ENCODE assay signal across 7 mouse cellular contexts in genomic region chr12:28635535-28636476, GRCm38 (mm10). TPM values are rescaled to one million over a fixed set of nuclear protein-coding genes. Genes with fewer than 3 reads are reported as not detected.
DNase-seq lines count a peak whose midpoint lies in the region; ATAC-seq and TF ChIP-seq lines count a peak whose summit lies in the region.

TSS of gene Rps7 (minus strand) at chr12:28635953.

- peak within 1 kb of the TSS; percentile 98 for H3K9ac ChIP-seq in intestine, postnatal 0 days (ENCODE audit: low read depth, low read length)
- H3K9ac ChIP-seq in midbrain, embryonic 12.5 days (replicated peaks), result peak within 1 kb of the TSS; percentile 99

- H3K36me3 ChIP-seq in embryonic facial prominence, embryonic 10.5 days (replicated peaks), result peaks cover 39% of the 10 kb centered on the region
- peaks cover 32% of the 10 kb centered on the region for H3K36me3 ChIP-seq in intestine, postnatal 0 days (ENCODE audit: control insufficient read depth, insufficient read depth)
- peaks cover 38% of the 10 kb centered on the region for H3K36me3 ChIP-seq in midbrain, embryonic 12.5 days
- H3K36me3 ChIP-seq in small intestine, adult 2 months (ENCODE audit: control insufficient read depth, insufficient read depth, low read length), result peaks cover 30% of the 10 kb centered on the region

- peak; percentile 82 for TF ChIP-seq POLR2A in small intestine, adult 2 months (IDR thresholded peaks at IDR 0.05; ENCODE audit: low read depth, low read length)

- peak within 1 kb of the TSS; percentile 99 for H3K27ac ChIP-seq in embryonic facial prominence, embryonic 10.5 days (replicated peaks)
- peak within 1 kb of the TSS; percentile 87 for H3K27ac ChIP-seq in intestine, postnatal 0 days (ENCODE audit: low read depth, low read length)
- H3K27ac ChIP-seq in midbrain, embryonic 12.5 days (replicated peaks), result peak within 1 kb of the TSS; percentile 89
- peak within 1 kb of the TSS; percentile 59 for H3K27ac ChIP-seq in small intestine, adult 2 months (ENCODE audit: insufficient read depth, low read depth, low read length)

- peak; percentile 94 for DNase-seq in adrenal gland, postnatal 10 days
- peak; percentile 92 for DNase-seq in embryonic facial prominence, embryonic 10.5 days (ENCODE audit: low spot score)
- peak; percentile 67 for DNase-seq in gonadal fat pad, adult 2 months (ENCODE audit: low read depth)
- DNase-seq in left cerebral cortex, postnatal 4 days, result peak; percentile 92

- peak within 1 kb of the TSS; percentile 73 for H3K4me2 ChIP-seq in intestine, postnatal 0 days (replicated peaks; ENCODE audit: low read depth)
- peak within 1 kb of the TSS; percentile 76 for H3K4me2 ChIP-seq in midbrain, embryonic 12.5 days (replicated peaks)

- ATAC-seq in intestine, postnatal 0 days, result peak; percentile 97
- ATAC-seq in midbrain, embryonic 12.5 days (ENCODE audit: low FRiP score, low read depth), result peak; percentile 97

- TF ChIP-seq CTCF in intestine, postnatal 0 days (IDR thresholded peaks at IDR 0.05; ENCODE audit: low read depth), result no peak
- TF ChIP-seq CTCF in small intestine, adult 2 months (IDR thresholded peaks at IDR 0.05; ENCODE audit: extremely low read depth, insufficient read length, insufficient replicate concordance, low read depth, low read length), result no peak

- peaks cover 29% of the 10 kb centered on the region for H3K4me1 ChIP-seq in embryonic facial prominence, embryonic 10.5 days
- H3K4me1 ChIP-seq in intestine, postnatal 0 days (replicated peaks; ENCODE audit: control insufficient read depth, insufficient read depth, low read length), result no peaks in the 10 kb centered on the region
- H3K4me1 ChIP-seq in midbrain, embryonic 12.5 days, result peaks cover 14% of the 10 kb centered on the region
- H3K4me1 ChIP-seq in small intestine, adult 2 months (ENCODE audit: control insufficient read depth, insufficient read depth, insufficient read length, low read length), result peaks cover 8% of the 10 kb centered on the region; the same call in 1 of the 2 replicates

- intact Hi-C loops in left cerebral cortex, postnatal 4 days (cut with DNase I), result no loop called here

- peak within 1 kb of the TSS; percentile 96 for H3K4me3 ChIP-seq in embryonic facial prominence, embryonic 10.5 days
- peak within 1 kb of the TSS; percentile 78 for H3K4me3 ChIP-seq in intestine, postnatal 0 days (ENCODE audit: low read depth, low read length)
- peak within 1 kb of the TSS; percentile 89 for H3K4me3 ChIP-seq in midbrain, embryonic 12.5 days
- H3K4me3 ChIP-seq in small intestine, adult 2 months (ENCODE audit: low read depth, low read length), result peak within 1 kb of the TSS; percentile 96

- no peaks in the 10 kb centered on the region for H3K9me3 ChIP-seq in embryonic facial prominence, embryonic 10.5 days
- no peaks in the 10 kb centered on the region for H3K9me3 ChIP-seq in intestine, postnatal 0 days (ENCODE audit: control insufficient read depth)
- H3K9me3 ChIP-seq in midbrain, embryonic 12.5 days, result no peaks in the 10 kb centered on the region

- no peaks in the 10 kb centered on the region for H3K27me3 ChIP-seq in embryonic facial prominence, embryonic 10.5 days (replicated peaks; ENCODE audit: low read depth, poor library complexity, severe bottlenecking)
- no peaks in the 10 kb centered on the region for H3K27me3 ChIP-seq in intestine, postnatal 0 days (replicated peaks; ENCODE audit: control insufficient read depth, insufficient read depth, low read length)
- no peaks in the 10 kb centered on the region for H3K27me3 ChIP-seq in midbrain, embryonic 12.5 days
- H3K27me3 ChIP-seq in small intestine, adult 2 months (ENCODE audit: control insufficient read depth, insufficient read depth, low read length), result no peaks in the 10 kb centered on the region

- 6% methylated on average over 69 of the region's 69 CpGs for WGBS in embryonic facial prominence, embryonic 10.5 days
- WGBS in intestine, postnatal 0 days, result 4% methylated on average over 69 of the region's 69 CpGs
- 7% methylated on average over 69 of the region's 69 CpGs for WGBS in midbrain, embryonic 12.5 days
- WGBS in small intestine, adult 2 months, result 4% methylated on average over 69 of the region's 69 CpGs

RNA-seq across cellular contexts. Expression of gene Rps7, which starts in this region (rescaled TPM):
- 100 to 1,000 TPM; 512 to 544 TPM for total RNA-seq in adrenal gland, postnatal 10 days (2021)
- 685 and 712 TPM in 2 replicates for polyA plus RNA-seq in embryonic facial prominence, embryonic 10.5 days (2016; fragmentation: Nextera tagmentation; extraction: Ambion mirVana)
- 322 and 337 TPM in 2 replicates for polyA plus RNA-seq in gonadal fat pad, adult 2 months (2012; rRNA removed)
- polyA plus RNA-seq in intestine, postnatal 0 days (2015; fragmentation: Nextera tagmentation; extraction: Ambion mirVana), result 486 and 504 TPM in 2 replicates
- 100 to 1,000 TPM; 462 to 484 TPM for total RNA-seq in left cerebral cortex, postnatal 4 days (2021)
- 607 and 611 TPM in 2 replicates for polyA plus RNA-seq in midbrain, embryonic 12.5 days (2016; fragmentation: Nextera tagmentation; extraction: Ambion mirVana)
- 56.0 and 82.1 TPM in 2 replicates for polyA plus RNA-seq in small intestine, adult 2 months (2012; rRNA removed)

Comparison
In these comparisons a context has a peak if more than half of its experiments do, and no peak if none do; other contexts are left out.
1. Peak in every context shown above with its lines: DNase-seq, ATAC-seq, H3K4me3 ChIP-seq and H3K27ac ChIP-seq.